In the genomic region with DNA sequence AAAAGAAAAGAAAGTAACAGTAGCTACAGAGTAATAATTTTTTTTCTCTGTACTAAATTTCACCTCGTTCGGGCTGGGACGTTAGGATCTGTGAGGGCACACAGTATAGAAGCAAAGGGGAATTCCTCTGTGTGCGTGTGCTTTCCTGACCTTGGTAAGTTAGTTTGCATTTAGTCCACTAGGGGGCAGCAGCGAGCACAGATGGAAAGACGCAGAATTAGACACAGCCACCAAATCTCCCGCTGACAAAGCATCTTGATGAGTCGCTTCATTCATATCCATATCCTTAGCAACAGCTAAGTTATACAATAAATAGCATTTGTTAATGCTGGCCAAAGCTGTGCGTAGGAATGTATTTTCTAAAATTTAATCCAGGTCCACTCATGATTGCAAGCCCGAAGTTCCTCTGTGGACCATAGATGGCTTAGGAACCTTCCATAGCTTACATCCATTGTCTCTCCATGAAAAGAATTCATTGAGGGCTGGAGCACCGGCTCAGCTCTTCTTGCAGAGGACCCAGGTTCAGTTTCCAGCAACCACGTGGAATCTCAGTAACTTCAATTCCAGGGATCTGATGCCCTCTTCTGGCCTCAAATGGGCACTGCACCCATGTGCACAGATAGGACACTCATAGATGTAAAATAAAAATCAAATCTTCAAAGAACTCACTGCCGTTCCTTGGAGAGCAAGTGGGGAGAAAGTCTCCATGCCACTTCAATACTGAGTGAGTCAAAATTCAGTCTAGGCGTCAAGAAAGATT, we compare ENCODE assay signal across 9 mouse cellular contexts. TPM values are rescaled to one million over a fixed set of nuclear protein-coding genes. Genes with fewer than 3 reads are reported as not detected.
DNase-seq lines count a peak whose midpoint lies in the region; ATAC-seq lines count a peak whose summit lies in the region.
"Had no signal": no experiment of that assay in that cellular context is flagged by ENCODE, and none has a peak within 500 bp of the region (broad histone marks: within the 10 kb centered on the region; RNA-seq: fewer than 3 reads in every experiment).

No protein-coding gene starts in this region.

- ATAC-seq in embryonic facial prominence, embryonic 11.5 days (replicated peaks; ENCODE audit: insufficient number of reproducible peaks, low FRiP score, low TSS enrichment, low read depth): no peak

- intact Hi-C loops in left cerebral cortex, postnatal 4 days (cut with DNase I): no loop called here

- H3K4me3 ChIP-seq in embryonic facial prominence, embryonic 11.5 days (ENCODE audit: low read depth, low read length): no peak overlapping the region
- H3K4me3 ChIP-seq: hindbrain, embryonic 15.5 days had no signal

- H3K4me1 ChIP-seq in embryonic facial prominence, embryonic 11.5 days (ENCODE audit: control insufficient read depth, insufficient read depth, low read length): no peaks in the 10 kb centered on the region

- H3K9me3 ChIP-seq in embryonic facial prominence, embryonic 11.5 days (replicated peaks; ENCODE audit: control insufficient read depth, low read length): no peaks in the 10 kb centered on the region; the same call in 1 of the 2 replicates
- H3K9me3 ChIP-seq: hindbrain, embryonic 15.5 days had no signal

- no peak overlapping the region for H3K4me2 ChIP-seq in embryonic facial prominence, embryonic 11.5 days (ENCODE audit: low read depth, low read length)
- H3K4me2 ChIP-seq: hindbrain, embryonic 15.5 days had no signal

- peak; percentile 76 to 83 for DNase-seq in cerebellum, postnatal 10 days
- no peak for DNase-seq in cerebellum, adult 8-10 months
- DNase-seq in left cerebral cortex, postnatal 4 days: peak; percentile 56
- no peak for DNase-seq in left cerebral cortex, adult 11 months (ENCODE audit: low spot score)
- peak; percentile 66 for DNase-seq in NIH3T3 (ENCODE audit: low read depth)
- DNase-seq in embryonic facial prominence, embryonic 11.5 days (ENCODE audit: low spot score): peak; percentile 68
- peak; percentile 78 for DNase-seq in retina, postnatal 1 day
- DNase-seq in gastrocnemius, postnatal 4 days (ENCODE audit: low spot score in 2 of 2): no peak

- peaks cover 3% of the 10 kb centered on the region for H3K36me3 ChIP-seq in embryonic facial prominence, embryonic 11.5 days (replicated peaks; ENCODE audit: control insufficient read depth, insufficient read depth, low read depth, low read length)

- WGBS in embryonic facial prominence, embryonic 11.5 days: 85% methylated on average over 14 of the region's 14 CpGs

- no peak overlapping the region for H3K27ac ChIP-seq in embryonic facial prominence, embryonic 11.5 days (replicated peaks; ENCODE audit: low read depth, low read length)
- H3K27ac ChIP-seq: hindbrain, embryonic 15.5 days had no signal

- H3K9ac ChIP-seq in embryonic facial prominence, embryonic 11.5 days (replicated peaks; ENCODE audit: low read length): no peak overlapping the region
- H3K9ac ChIP-seq: hindbrain, embryonic 15.5 days had no signal

- no peaks in the 10 kb centered on the region for H3K27me3 ChIP-seq in embryonic facial prominence, embryonic 11.5 days (ENCODE audit: control insufficient read depth, insufficient read depth, low read length)
- H3K27me3 ChIP-seq: hindbrain, embryonic 15.5 days had no signal

RNA-seq across cellular contexts. Expression of gene Bcat1, which starts 52.8 kb away (rescaled TPM):
- total RNA-seq in left cerebral cortex, postnatal 4 days (2021): 10 to 100 TPM; 81.0 to 88.8 TPM
- 88.0 and 89.1 TPM in 2 replicates for polyA plus RNA-seq in embryonic facial prominence, embryonic 11.5 days (2014; fragmentation: Nextera tagmentation; extraction: Ambion mirVana)
- total RNA-seq in gastrocnemius, postnatal 4 days (2021): 10 to 100 TPM; 18.9 to 23.5 TPM

Comparison
In these comparisons a context has a peak if more than half of its experiments do, and no peak if none do; other contexts are left out.
1. DNase-seq: peak in cerebellum, postnatal 10 days (2 of 2), left cerebral cortex, postnatal 4 days (single experiment), NIH3T3 (single experiment), embryonic facial prominence, embryonic 11.5 days (single experiment) and retina, postnatal 1 day (single experiment); none in cerebellum, adult 8-10 months (single experiment), left cerebral cortex, adult 11 months (single experiment) and gastrocnemius, postnatal 4 days (0 of 2).